Mouse (Mus musculus) cortical plate, adult 2 months (tissue): ENCODE measurements around the gene Trim3. TPM values are rescaled to one million over a fixed set of nuclear protein-coding genes. Genes with fewer than 3 reads are reported as not detected.

Experiments
- H3K27ac ChIP-seq: fragments of 200-500 bp; 2 replicates; pipeline ENCODE4 v1.5.1; 2012; ENCODE audit warnings: low read length, control low read depth, inconsistent platforms; ENCODE audit not compliant: insufficient read depth
- H3K4me1 ChIP-seq: fragments of 200-500 bp; 2 replicates; pipeline ENCODE4 v1.6.1; 2011; ENCODE audit warnings: low read length; ENCODE audit not compliant: control insufficient read depth, insufficient read depth
- H3K4me3 ChIP-seq: fragments of 200-500 bp; 2 replicates; pipeline ENCODE4 v1.5.1; 2011; ENCODE audit warnings: mild to moderate bottlenecking, low read length, control low read depth; ENCODE audit not compliant: insufficient read depth
- CTCF ChIP-seq: fragments of 200-500 bp; IDR thresholded peaks from 2 replicates; pipeline ENCODE4 v1.5.1; 2011; ENCODE audit warnings: mild to moderate bottlenecking, control low read depth, low read length; ENCODE audit not compliant: insufficient read depth; ENCODE audit errors: extremely low read depth
- POLR2A ChIP-seq: fragments of 200-500 bp; IDR thresholded peaks from 2 replicates; pipeline ENCODE4 v1.6.1; 2011; ENCODE audit warnings: mild to moderate bottlenecking, low read length, control low read depth; ENCODE audit not compliant: insufficient read depth; ENCODE audit errors: extremely low read depth
- polyA plus RNA-seq: library from polyadenylated mRNA; depleted of rRNA; stranded (reverse); fragments of >200 nt; gene quantifications from 2 replicates; pipeline ENCODE4 v1.2.3, GENCODE M21; 2012

The Trim3 gene
- polyA plus RNA-seq, 1 experiment = 152 TPM

GRCm38 (mm10) chr7:105634272-105634920 lies 1.0 kb upstream of the Trim3 start:
- Histone ChIP-seq H3K4me1 (peaks cover 5% of the 10 kb centered on the region), H3K4me3 (no peak overlapping the region), H3K27ac (no peak overlapping the region)
- TF ChIP-seq POLR2A (no peak), CTCF (no peak)

- H3K27ac ChIP-seq = 0 out of 2 replicates have a peak overlapping the region, but pooled peaks have one; percentile 1
- TF ChIP-seq CTCF = no peak
- no peak for TF ChIP-seq POLR2A
- peak overlapping the region; percentile 96 for H3K4me3 ChIP-seq
- peaks cover 5% of the 10 kb centered on the region; the same call in 1 of the 2 replicates for H3K4me1 ChIP-seq
Observed at GRCm38 (mm10) chr7:105633801-105634135, 397 bp upstream of the Trim3 start.

- H3K4me3 ChIP-seq = peak overlapping the region; percentile 96
- peaks cover 7% of the 10 kb centered on the region; the same call in 1 of the 2 replicates for H3K4me1 ChIP-seq
- no peak overlapping the region for H3K27ac ChIP-seq
- TF ChIP-seq POLR2A (no peak), CTCF (no peak)
Observed at GRCm38 (mm10) chr7:105632551-105632972, 809 bp downstream of the Trim3 start.

- TF ChIP-seq CTCF = no peak
- TF ChIP-seq POLR2A = peak; percentile 13; the same call in 1 of the 2 replicates
- H3K4me3 ChIP-seq = no peak overlapping the region
- H3K27ac ChIP-seq = peak overlapping the region; percentile 71
- H3K4me1 ChIP-seq = peaks cover 5% of the 10 kb centered on the region; the same call in 1 of the 2 replicates
Observed at GRCm38 (mm10) chr7:105628633-105629032, 4.7 kb downstream of the Trim3 start.

GRCm38 (mm10) chr7:105625397-105625796 lies 8.0 kb downstream of the Trim3 start:
- Histone ChIP-seq H3K4me1 (peaks cover 9% of the 10 kb centered on the region; the same call in 1 of the 2 replicates), H3K4me3 (no peak overlapping the region), H3K27ac (no peak overlapping the region)
- TF ChIP-seq CTCF (no peak), POLR2A (no peak)

- Histone ChIP-seq H3K27ac (peak overlapping the region; percentile 22; the same call in 1 of the 2 replicates), H3K4me3 (no peak overlapping the region), H3K4me1 (peaks cover 3% of the 10 kb centered on the region; the same call in 1 of the 2 replicates)
- TF ChIP-seq POLR2A = no peak
- TF ChIP-seq CTCF = no peak
Observed at GRCm38 (mm10) chr7:105621646-105622292, 11.6 kb downstream of the Trim3 start.

- no peak overlapping the region for H3K27ac ChIP-seq
- H3K4me1 ChIP-seq = peaks cover 3% of the 10 kb centered on the region; the same call in 1 of the 2 replicates
- TF ChIP-seq CTCF = no peak
- no peak overlapping the region for H3K4me3 ChIP-seq
Observed at GRCm38 (mm10) chr7:105621053-105621452, 12.3 kb downstream of the Trim3 start.

- Histone ChIP-seq H3K4me3 (no peak overlapping the region), H3K4me1 (peaks cover 3% of the 10 kb centered on the region; the same call in 1 of the 2 replicates), H3K27ac (no peak overlapping the region)
- TF ChIP-seq POLR2A (no peak), CTCF (no peak)
Observed at GRCm38 (mm10) chr7:105619701-105620100, 13.7 kb downstream of the Trim3 start.

GRCm38 (mm10) chr7:105617810-105618209 lies 15.6 kb downstream of the Trim3 start:
- H3K4me3 ChIP-seq = no peak overlapping the region
- peaks cover 3% of the 10 kb centered on the region; the same call in 1 of the 2 replicates for H3K4me1 ChIP-seq
- TF ChIP-seq POLR2A (no peak), CTCF (no peak)
- no peak overlapping the region for H3K27ac ChIP-seq

- Histone ChIP-seq H3K4me3 (no peak overlapping the region), H3K4me1 (no peaks in the 10 kb centered on the region), H3K27ac (no peak overlapping the region)
- TF ChIP-seq POLR2A (no peak), CTCF (no peak)
Observed at GRCm38 (mm10) chr7:105616561-105616960, 16.8 kb downstream of the Trim3 start.
